Mouse (Mus musculus) midbrain, embryonic 14.5 days (tissue): ENCODE results near the gene Vmn2r7. TPM values are rescaled to one million over a fixed set of nuclear protein-coding genes. Genes with fewer than 3 reads are reported as not detected.
A peak's percentile ranks its signal among the peaks of the same experiment; 100 is the strongest.
"Not testable (repeated sequence)": the region's sequence is repeated elsewhere in the genome, so short reads cannot be mapped to it uniquely, and the experiment has no call there.

Source experiments
- ATAC-seq: fragments of 200-750 bp; cut with Nextera tagmentation; 2 replicates; pipeline ENCODE4 v1.8.0; 2017; ENCODE audit warnings: moderate number of reproducible peaks, moderate library complexity; ENCODE audit not compliant: low FRiP score, low TSS enrichment
- DNase-seq: peaks from one replicate; pipeline ENCODE4 v3.0.0-alpha.2; 2015
- H3K27ac ChIP-seq: fragments of 300-500 bp; sonication (generic); replicated peaks from 2 replicates; pipeline ENCODE4 v1.5.1; 2014; ENCODE audit warnings: mild to moderate bottlenecking, low read depth, low read length, moderate library complexity
- H3K27me3 ChIP-seq: fragments of 300-500 bp; sonication (generic); 2 replicates; pipeline ENCODE4 v1.6.1; 2014; ENCODE audit warnings: low read length, control low read depth, mixed read lengths; ENCODE audit not compliant: control insufficient read depth, insufficient read depth
- H3K36me3 ChIP-seq: fragments of 300-500 bp; sonication (generic); 2 replicates; pipeline ENCODE4 v1.6.1; 2014; ENCODE audit warnings: low read length, control low read depth; ENCODE audit not compliant: control insufficient read depth, insufficient read depth
- H3K4me1 ChIP-seq: fragments of 300-500 bp; sonication (generic); 2 replicates; pipeline ENCODE4 v1.6.1; 2014; ENCODE audit warnings: mild to moderate bottlenecking, antibody characterized with exemption, low read length, control low read depth; ENCODE audit not compliant: control insufficient read depth, insufficient read depth
- H3K4me2 ChIP-seq: fragments of 300-500 bp; sonication (generic); 2 replicates; pipeline ENCODE4 v1.6.1; 2014; ENCODE audit warnings: mild to moderate bottlenecking, low read length, moderate library complexity
- H3K4me3 ChIP-seq: fragments of 300-500 bp; sonication (generic); replicated peaks from 2 replicates; pipeline ENCODE4 v1.5.1; 2014; ENCODE audit warnings: low read depth, low read length
- H3K9ac ChIP-seq: fragments of 300-500 bp; sonication (generic); replicated peaks from 2 replicates; pipeline ENCODE4 v1.6.1; 2014; ENCODE audit warnings: mild to moderate bottlenecking, low read length, moderate library complexity
- H3K9me3 ChIP-seq: fragments of 300-500 bp; sonication (generic); 2 replicates; pipeline ENCODE4 v1.6.1; 2016; ENCODE audit warnings: low read length, control low read depth, mixed read lengths; ENCODE audit not compliant: control insufficient read depth
- WGBS: fragments of 180-500 bp; shearing (Covaris S2); extraction: QIAGEN DNeasy Blood & Tissue Kit; methylation state at CpG from one replicate; pipeline ENCODE4 v1.1.7; 2014; 5-methylcytosine and 5-hydroxymethylcytosine counted together
- polyA plus RNA-seq: library from polyadenylated mRNA; unstranded; fragments of >200 nt; fragmentation: Nextera tagmentation; extraction: Ambion mirVana; gene quantifications from 2 replicates; pipeline ENCODE4 v1.2.1, GENCODE M21; 2014

Gene Vmn2r7
- not detected in 2 replicates for polyA plus RNA-seq

DNA sequence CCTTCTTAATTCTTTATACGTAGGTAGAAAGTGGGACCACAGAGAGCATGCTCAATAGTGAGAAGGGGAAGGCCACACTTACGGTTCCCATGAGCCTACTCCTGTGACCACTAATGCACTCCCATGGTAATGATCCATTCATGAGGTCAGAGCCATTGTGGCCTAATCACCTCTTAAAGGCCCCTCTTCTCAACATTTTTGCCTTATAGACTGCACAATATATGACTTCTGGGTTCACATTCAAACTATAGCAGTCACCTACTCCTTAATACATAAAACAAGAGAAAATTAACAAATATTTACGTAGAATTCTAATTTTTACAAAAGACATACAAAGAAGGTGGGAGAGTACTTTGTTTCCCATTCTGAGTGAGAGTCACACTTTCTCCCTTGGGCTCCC lies at the start of gene Vmn2r7:
TSS of gene Vmn2r7 (minus strand) at position 101 of the 400 bp plus-strand sequence.
- not testable (repeated sequence) for H3K27ac ChIP-seq, DNase-seq, H3K9ac ChIP-seq, H3K36me3 ChIP-seq, ATAC-seq, H3K4me1 ChIP-seq, H3K9me3 ChIP-seq, H3K27me3 ChIP-seq, H3K4me2 ChIP-seq, H3K4me3 ChIP-seq
- 82% methylated on average over 2 of the region's 3 CpGs for WGBS

GRCm38 (mm10) chr3:64889725-64890124 lies 45.2 kb upstream of the Vmn2r7 start:
- no peak overlapping the region for H3K9ac ChIP-seq
- no peaks in the 10 kb centered on the region for H3K36me3 ChIP-seq
- no peaks in the 10 kb centered on the region for H3K27me3 ChIP-seq
- H3K4me3 ChIP-seq, result no peak overlapping the region
- no peaks in the 10 kb centered on the region for H3K9me3 ChIP-seq
- no peak overlapping the region for H3K27ac ChIP-seq
- whole genome bisulfite sequencing, result 53% methylated on average over 1 of the region's 1 CpGs
- no peak overlapping the region for H3K4me2 ChIP-seq
- H3K4me1 ChIP-seq, result no peaks in the 10 kb centered on the region
- no peak for DNase-seq
- no peak for ATAC-seq

GRCm38 (mm10) chr3:64878199-64878977 lies 33.8 kb upstream of the Vmn2r7 start:
- no peak overlapping the region for H3K9ac ChIP-seq
- DNase-seq, result peak; percentile 57
- no peak; the same call in 1 of the 2 replicates for ATAC-seq
- no peaks in the 10 kb centered on the region for H3K9me3 ChIP-seq
- no peak overlapping the region for H3K27ac ChIP-seq
- H3K36me3 ChIP-seq, result no peaks in the 10 kb centered on the region
- H3K4me1 ChIP-seq, result no peaks in the 10 kb centered on the region
- H3K4me2 ChIP-seq, result no peak overlapping the region
- WGBS, result 58% methylated on average over 3 of the region's 3 CpGs
- no peak overlapping the region for H3K4me3 ChIP-seq
- H3K27me3 ChIP-seq, result no peaks in the 10 kb centered on the region

- ATAC-seq, result no peak
- H3K4me2 ChIP-seq, result no peak overlapping the region
- H3K27ac ChIP-seq, result no peak overlapping the region
Measured at GRCm38 (mm10) chr3:64876669-64877068, 32.1 kb upstream of the Vmn2r7 start.

GRCm38 (mm10) chr3:64842881-64843280 lies 1.7 kb downstream of the Vmn2r7 start:
- no peak for DNase-seq
- 96% methylated on average over 2 of the region's 2 CpGs for WGBS
- Histone ChIP-seq H3K36me3 (no peaks in the 10 kb centered on the region), H3K9me3 (no peaks in the 10 kb centered on the region), H3K27ac (no peak overlapping the region), H3K27me3 (no peaks in the 10 kb centered on the region), H3K4me2 (no peak overlapping the region), H3K9ac (no peak overlapping the region), H3K4me1 (no peaks in the 10 kb centered on the region), H3K4me3 (no peak overlapping the region)
- ATAC-seq, result no peak

More at GRCm38 (mm10) chr3:64876669-64877068, 32.1 kb upstream of the Vmn2r7 start:
- no peaks in the 10 kb centered on the region for H3K9me3 ChIP-seq
- no peak overlapping the region for H3K9ac ChIP-seq
- WGBS, result 61% methylated on average over 1 of the region's 1 CpGs
- no peaks in the 10 kb centered on the region for H3K36me3 ChIP-seq
- peak; percentile 39 for DNase-seq
- H3K27me3 ChIP-seq, result no peaks in the 10 kb centered on the region
- H3K4me3 ChIP-seq, result no peak overlapping the region
- no peaks in the 10 kb centered on the region for H3K4me1 ChIP-seq

GRCm38 (mm10) chr3:64842299-64842698 lies 2.3 kb downstream of the Vmn2r7 start:
- H3K27ac ChIP-seq, result no peak overlapping the region
- H3K4me1 ChIP-seq, result no peaks in the 10 kb centered on the region
- 13% methylated on average over 4 of the region's 4 CpGs for WGBS
- ATAC-seq (no peak; the same call in 1 of the 2 replicates), DNase-seq (peak; percentile 78)
- H3K36me3 ChIP-seq, result no peaks in the 10 kb centered on the region
- H3K9ac ChIP-seq, result no peak overlapping the region
- H3K27me3 ChIP-seq, result no peaks in the 10 kb centered on the region
- H3K4me2 ChIP-seq, result no peak overlapping the region
- H3K9me3 ChIP-seq, result no peaks in the 10 kb centered on the region
- H3K4me3 ChIP-seq, result no peak overlapping the region

GRCm38 (mm10) chr3:64831134-64831533 lies 13.4 kb downstream of the Vmn2r7 start:
- H3K4me3 ChIP-seq, result no peak overlapping the region
- WGBS, result 69% methylated on average over 1 of the region's 1 CpGs
- no peak for DNase-seq
- no peak overlapping the region for H3K9ac ChIP-seq
- H3K36me3 ChIP-seq, result no peaks in the 10 kb centered on the region
- H3K9me3 ChIP-seq, result no peaks in the 10 kb centered on the region
- H3K4me2 ChIP-seq, result no peak overlapping the region
- no peaks in the 10 kb centered on the region for H3K4me1 ChIP-seq
- no peaks in the 10 kb centered on the region for H3K27me3 ChIP-seq
- no peak overlapping the region for H3K27ac ChIP-seq
- no peak for ATAC-seq

DNA sequence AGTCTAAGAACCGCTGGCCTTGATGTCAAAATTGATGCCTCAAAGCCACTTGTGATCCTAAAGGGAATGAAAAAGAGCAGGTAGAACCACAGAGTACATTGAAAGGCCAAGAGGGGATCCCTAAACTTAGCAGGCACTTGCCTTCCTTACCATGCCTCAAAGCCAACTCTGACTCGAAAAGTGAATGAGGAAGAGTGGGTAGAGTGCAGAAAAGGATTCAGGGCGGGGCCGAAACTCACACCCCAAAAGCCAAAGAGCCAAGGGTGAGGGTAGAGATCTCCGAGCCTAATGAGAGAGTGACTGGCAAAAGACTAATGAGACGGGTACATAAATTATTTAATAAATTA lies 53.3 kb downstream of the Vmn2r7 start:
- ATAC-seq, result peak; percentile 44; the same call in 1 of the 2 replicates
- Histone ChIP-seq H3K4me3 (no peak overlapping the region), H3K36me3 (no peaks in the 10 kb centered on the region), H3K4me2 (no peak overlapping the region), H3K27me3 (no peaks in the 10 kb centered on the region), H3K27ac (no peak overlapping the region), H3K4me1 (no peaks in the 10 kb centered on the region), H3K9ac (no peak overlapping the region), H3K9me3 (no peaks in the 10 kb centered on the region)
- no peak for DNase-seq
- 53% methylated on average over 6 of the region's 6 CpGs for WGBS
